Mouse (Mus musculus) bone marrow macrophage, adult 2 months (primary cell): ENCODE results near the gene Amy1. TPM values are rescaled to one million over a fixed set of nuclear protein-coding genes. Genes with fewer than 3 reads are reported as not detected.
"Not testable (repeated sequence)": the region's sequence is repeated elsewhere in the genome, so short reads cannot be mapped to it uniquely, and the experiment has no call there.

ENCODE experiments used
- H3K27ac ChIP-seq: 2 replicates; pipeline ENCODE4 v1.5.1; 2012; ENCODE audit warnings: low read depth, low read length; ENCODE audit not compliant: insufficient read depth
- H3K4me1 ChIP-seq: 2 replicates; pipeline ENCODE4 v1.6.1; 2012; ENCODE audit warnings: low read length; ENCODE audit not compliant: control insufficient read depth, insufficient read depth
- H3K4me3 ChIP-seq: 2 replicates; pipeline ENCODE4 v1.5.1; 2012; ENCODE audit warnings: mild to moderate bottlenecking, low read length, moderate library complexity; ENCODE audit not compliant: insufficient read depth
- CTCF ChIP-seq: IDR thresholded peaks from 2 replicates; pipeline ENCODE4 v1.5.1; 2012; ENCODE audit warnings: low read depth, mild to moderate bottlenecking, low read length, moderate library complexity
- POLR2A ChIP-seq: IDR thresholded peaks from 2 replicates; pipeline ENCODE4 v1.6.1; 2012; ENCODE audit warnings: mild to moderate bottlenecking, low read depth, low read length, borderline replicate concordance
- polyA plus RNA-seq: library from polyadenylated mRNA; stranded (reverse); fragments of >200 nt; gene quantifications from 2 replicates; pipeline ENCODE4 v1.2.4, GENCODE M21; 2012; ENCODE audit not compliant: missing spikeins, insufficient read depth, insufficient read length

The Amy1 gene
- polyA plus RNA-seq, 1 experiment: not detected

DNA sequence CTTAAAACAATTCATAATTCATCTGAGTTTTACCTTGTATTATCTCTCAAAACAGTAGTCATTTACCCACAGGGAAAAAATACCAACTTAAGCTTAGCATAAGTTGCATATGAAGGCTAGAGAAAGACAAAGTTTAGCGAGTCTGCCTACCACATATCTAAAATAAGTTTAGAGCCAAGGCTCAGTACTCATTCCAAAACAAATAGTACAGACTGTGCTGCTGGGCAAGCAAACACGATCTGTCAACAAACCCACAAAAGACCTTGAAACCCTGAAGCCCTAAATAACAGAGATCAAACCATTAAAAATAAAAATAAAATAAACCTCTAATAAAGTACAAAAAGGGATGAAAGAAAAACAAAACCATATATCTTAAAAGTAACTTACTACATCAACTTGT is 32.4 kb downstream of the Amy1 start:
- TF ChIP-seq CTCF (no peak), POLR2A (no peak)
- Histone ChIP-seq H3K27ac (no peak overlapping the region), H3K4me3 (no peak overlapping the region), H3K4me1 (no peaks in the 10 kb centered on the region)

DNA sequence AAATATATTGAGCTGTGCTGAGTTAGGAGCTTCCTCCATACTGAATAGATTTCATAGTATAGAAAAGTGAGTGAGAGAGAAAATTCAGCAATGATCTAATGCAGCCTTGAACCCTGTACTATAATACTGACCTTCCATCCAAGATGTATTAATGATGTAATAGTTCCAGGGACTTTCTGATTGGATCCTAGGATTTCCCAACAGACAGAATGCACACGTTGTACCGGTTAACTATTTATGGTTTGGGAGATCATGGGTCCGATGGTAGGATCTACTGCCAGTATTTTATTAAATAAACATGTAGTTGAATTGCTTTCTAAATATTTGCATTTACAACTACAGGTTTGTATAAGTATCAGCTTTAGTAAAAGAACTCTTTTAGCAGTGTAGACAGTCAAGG is 34.3 kb downstream of the Amy1 start:
- H3K27ac ChIP-seq: no peak overlapping the region
- TF ChIP-seq CTCF (no peak), POLR2A (no peak)

DNA sequence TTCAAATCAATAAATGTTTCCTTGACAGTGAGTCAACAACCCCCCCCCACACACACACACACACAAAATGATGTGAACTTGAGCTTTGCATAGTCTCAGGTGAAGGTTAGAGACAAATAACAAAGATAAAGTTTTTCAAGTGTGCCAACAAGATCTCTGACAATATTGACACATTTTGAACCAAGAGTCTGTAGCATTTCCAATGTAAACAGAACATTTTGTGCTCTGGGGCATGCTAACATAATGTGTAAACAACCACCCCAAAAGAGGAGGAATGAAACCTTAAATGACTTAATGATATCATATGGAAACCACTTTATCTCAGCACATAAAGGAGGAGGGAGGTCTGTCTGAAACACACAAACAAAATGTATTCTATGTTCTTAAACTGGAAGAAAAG is 66.8 kb downstream of the Amy1 start:
- no peak overlapping the region for H3K4me3 ChIP-seq
- no peaks in the 10 kb centered on the region for H3K4me1 ChIP-seq
- no peak overlapping the region for H3K27ac ChIP-seq
- TF ChIP-seq CTCF (no peak), POLR2A (no peak)

More for the DNA sequence above, 34.3 kb downstream of the Amy1 start:
- Histone ChIP-seq H3K4me1 (no peaks in the 10 kb centered on the region), H3K4me3 (no peak overlapping the region)

- H3K27ac ChIP-seq, H3K4me1 ChIP-seq, H3K4me3 ChIP-seq: not testable (repeated sequence)
These were observed 74.2 kb downstream of the Amy1 start, which contains the start of gene Amy2a1 for GRCm38 (mm10) chr3:113532328-113532727. TSS of gene Amy2a1 (minus strand) at chr3:113532428.

Other genes starting within 250 kb of the Amy1 start
- gene Amy2a1, start 74.3 kb downstream of the Amy1 start, polyA plus RNA-seq: not detected in 2 replicates
- 18.8 and 22.3 TPM in 2 replicates for gene Rnpc3, start 23.4 kb upstream of the Amy1 start, polyA plus RNA-seq